Mouse (Mus musculus): ENCODE results near the gene Grin3b. TPM values are rescaled to one million over a fixed set of nuclear protein-coding genes. Genes with fewer than 3 reads are reported as not detected.

The Grin3b gene
- polyA plus RNA-seq, 1 experiment, result 0.30 TPM

DNA sequence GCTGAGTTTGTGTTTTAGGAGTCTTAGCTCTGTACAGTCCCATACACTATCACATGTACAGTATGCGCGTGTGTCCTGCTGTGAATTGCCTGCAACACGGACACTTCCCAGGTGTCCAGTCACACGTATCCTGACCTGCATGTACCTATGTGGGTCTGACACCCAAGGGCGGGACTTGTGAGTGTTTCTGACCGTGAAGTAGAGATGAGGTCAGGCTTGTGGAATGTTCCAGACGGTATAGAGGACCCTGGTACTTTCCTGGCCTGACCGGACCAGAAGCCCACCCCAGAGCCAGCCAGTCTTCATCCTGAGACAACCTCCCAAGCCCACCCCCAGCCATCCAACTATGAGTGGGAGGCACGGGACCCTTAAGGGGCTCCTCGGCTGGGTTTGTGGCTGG, 45.1 kb downstream of the Grin3b start:
- Histone ChIP-seq H3ac (ENCODE audit: control insufficient read depth, insufficient read length, low read depth) (no peak overlapping the region), H3K79me3 (ENCODE audit: low read depth) (no peaks in the 10 kb centered on the region), H3K4me3 (ENCODE audit: insufficient read depth, poor library complexity, severe bottlenecking) (no peak overlapping the region), H3K27me3 (ENCODE audit: control insufficient read depth, insufficient read depth, insufficient read length) (no peaks in the 10 kb centered on the region), H3K79me2 (ENCODE audit: control insufficient read depth, insufficient read depth) (no peaks in the 10 kb centered on the region), H3K36me3 (ENCODE audit: control insufficient read depth, insufficient read depth) (peaks cover 23% of the 10 kb centered on the region)
- TF ChIP-seq MYOD1 (IDR thresholded peaks at IDR 0.05; ENCODE audit: control insufficient read depth, insufficient read length, low read depth), result no peak

DNA sequence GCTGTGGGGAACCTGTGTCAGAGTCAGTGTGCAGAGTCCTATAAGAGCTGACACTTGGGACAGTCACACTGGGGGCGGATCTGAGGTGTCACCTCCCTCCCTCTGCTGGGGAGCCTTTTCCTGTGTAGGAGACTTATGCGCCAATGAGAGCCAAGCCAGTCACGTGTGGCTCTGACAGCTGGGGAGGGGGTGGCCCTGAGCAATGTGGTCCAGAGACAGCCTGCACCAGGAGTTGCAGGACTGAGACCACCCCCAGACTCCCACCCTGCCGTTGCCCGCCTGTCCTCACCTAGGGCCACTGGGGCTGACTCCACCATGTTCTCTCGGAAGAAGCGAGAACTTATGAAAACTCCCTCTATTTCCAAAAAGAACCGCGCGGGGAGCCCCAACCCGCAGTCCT, 46.0 kb downstream of the Grin3b start, which contains the start of gene Arhgap45:
Arhgap45 (plus strand) TSS at position 143 of the 400 bp plus-strand sequence.
- H3K36me3 ChIP-seq (ENCODE audit: control insufficient read depth, insufficient read depth), result peaks cover 19% of the 10 kb centered on the region
- H3K79me3 ChIP-seq (ENCODE audit: low read depth), result no peaks in the 10 kb centered on the region
- H3K79me2 ChIP-seq (ENCODE audit: control insufficient read depth, insufficient read depth), result no peaks in the 10 kb centered on the region
- H3K27me3 ChIP-seq (ENCODE audit: control insufficient read depth, insufficient read depth, insufficient read length), result no peaks in the 10 kb centered on the region
- TF ChIP-seq CTCF (IDR thresholded peaks at IDR 0.05; ENCODE audit: control insufficient read depth, insufficient read depth, insufficient read length) (no peak), USF1 (IDR thresholded peaks at IDR 0.05; ENCODE audit: low read depth) (no peak), MYOD1 (IDR thresholded peaks at IDR 0.05; ENCODE audit: control insufficient read depth, insufficient read length, low read depth) (no peak), CEBPB (IDR thresholded peaks at IDR 0.05; ENCODE audit: low read depth) (no peak), MYOG (IDR thresholded peaks at IDR 0.05; ENCODE audit: control insufficient read depth, extremely low read depth, insufficient read length) (no peak), MAX (IDR thresholded peaks at IDR 0.05) (no peak), FOSL1 (IDR thresholded peaks at IDR 0.05; ENCODE audit: insufficient read depth, low read length, poor library complexity, severe bottlenecking) (no peak)
- H3ac ChIP-seq (ENCODE audit: control insufficient read depth, insufficient read length, low read depth), result no peak within 1 kb of the TSS
- H3K4me3 ChIP-seq (ENCODE audit: insufficient read depth, poor library complexity, severe bottlenecking), result no peak within 1 kb of the TSS

DNA sequence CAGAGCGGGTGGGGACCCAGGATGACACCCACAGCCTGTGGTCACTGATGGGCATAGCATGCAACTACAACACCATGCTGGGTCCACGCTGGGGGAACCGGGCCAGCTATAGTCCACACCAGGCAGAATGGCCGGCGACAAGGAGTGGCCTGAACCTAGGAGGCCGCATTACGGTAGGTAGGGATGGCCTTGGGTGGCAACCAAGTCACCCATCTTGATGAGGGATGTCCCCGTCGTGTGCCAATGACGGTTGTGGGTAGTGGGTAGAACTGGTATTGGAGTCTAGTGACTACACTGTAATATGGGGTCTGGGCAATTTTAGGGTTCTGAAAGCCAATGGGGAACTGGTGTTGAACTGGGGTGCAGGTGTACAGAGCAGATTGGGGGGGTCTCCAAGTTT, 46.4 kb downstream of the Grin3b start:
- Histone ChIP-seq H3K36me3 (ENCODE audit: control insufficient read depth, insufficient read depth) (peaks cover 15% of the 10 kb centered on the region), H3K4me3 (ENCODE audit: insufficient read depth, poor library complexity, severe bottlenecking) (no peak overlapping the region), H3K79me3 (ENCODE audit: low read depth) (no peaks in the 10 kb centered on the region), H3K79me2 (ENCODE audit: control insufficient read depth, insufficient read depth) (no peaks in the 10 kb centered on the region), H3K27me3 (ENCODE audit: control insufficient read depth, insufficient read depth, insufficient read length) (no peaks in the 10 kb centered on the region), H3ac (ENCODE audit: control insufficient read depth, insufficient read length, low read depth) (no peak overlapping the region)
- TF ChIP-seq MAX (IDR thresholded peaks at IDR 0.05) (no peak), FOSL1 (IDR thresholded peaks at IDR 0.05; ENCODE audit: insufficient read depth, low read length, poor library complexity, severe bottlenecking) (no peak), CEBPB (IDR thresholded peaks at IDR 0.05; ENCODE audit: low read depth) (no peak), MYOG (IDR thresholded peaks at IDR 0.05; ENCODE audit: control insufficient read depth, extremely low read depth, insufficient read length) (no peak), USF1 (IDR thresholded peaks at IDR 0.05; ENCODE audit: low read depth) (no peak), CTCF (IDR thresholded peaks at IDR 0.05; ENCODE audit: control insufficient read depth, insufficient read depth, insufficient read length) (no peak), MYOD1 (IDR thresholded peaks at IDR 0.05; ENCODE audit: control insufficient read depth, insufficient read length, low read depth) (no peak)

- H3K79me2 ChIP-seq (ENCODE audit: control insufficient read depth, insufficient read depth), result no peaks in the 10 kb centered on the region
- no peaks in the 10 kb centered on the region for H3K27me3 ChIP-seq (ENCODE audit: control insufficient read depth, insufficient read depth, insufficient read length)
- H3K36me3 ChIP-seq (ENCODE audit: control insufficient read depth, insufficient read depth), result peaks cover 12% of the 10 kb centered on the region
- no peaks in the 10 kb centered on the region for H3K79me3 ChIP-seq (ENCODE audit: low read depth)
- no peak overlapping the region for H3K4me3 ChIP-seq (ENCODE audit: insufficient read depth, poor library complexity, severe bottlenecking)
- H3ac ChIP-seq (ENCODE audit: control insufficient read depth, insufficient read length, low read depth), result no peak overlapping the region
- TF ChIP-seq CTCF (IDR thresholded peaks at IDR 0.05; ENCODE audit: control insufficient read depth, insufficient read depth, insufficient read length) (no peak), MYOD1 (IDR thresholded peaks at IDR 0.05; ENCODE audit: control insufficient read depth, insufficient read length, low read depth) (no peak), MAX (IDR thresholded peaks at IDR 0.05) (no peak), MYOG (IDR thresholded peaks at IDR 0.05; ENCODE audit: control insufficient read depth, extremely low read depth, insufficient read length) (no peak), USF1 (IDR thresholded peaks at IDR 0.05; ENCODE audit: low read depth) (no peak), FOSL1 (IDR thresholded peaks at IDR 0.05; ENCODE audit: insufficient read depth, low read length, poor library complexity, severe bottlenecking) (no peak), CEBPB (IDR thresholded peaks at IDR 0.05; ENCODE audit: low read depth) (no peak)
Observed at GRCm38 (mm10) chr10:80017361-80017760, 46.8 kb downstream of the Grin3b start.

DNA sequence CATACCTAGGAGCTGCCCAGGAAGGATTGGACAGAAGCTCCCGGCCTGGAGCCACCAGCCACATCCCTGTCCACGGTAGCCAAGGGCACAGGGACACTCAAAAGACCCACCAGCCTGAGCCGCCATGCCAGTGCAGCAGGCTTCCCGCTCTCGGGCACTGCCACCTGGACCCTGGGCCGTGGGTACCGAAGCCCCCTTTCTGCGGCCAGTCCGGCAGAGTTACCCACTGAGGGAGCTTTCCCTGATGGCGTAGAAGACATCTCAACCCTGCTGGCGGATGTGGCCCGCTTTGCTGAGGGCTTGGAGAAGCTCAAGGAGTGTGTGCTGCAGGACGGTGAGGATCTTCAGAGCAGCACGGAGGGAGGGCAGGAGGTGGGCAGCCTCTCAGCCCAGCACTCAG, 47.3 kb downstream of the Grin3b start:
- Histone ChIP-seq H3K27me3 (ENCODE audit: control insufficient read depth, insufficient read depth, insufficient read length) (no peaks in the 10 kb centered on the region), H3K4me3 (ENCODE audit: insufficient read depth, poor library complexity, severe bottlenecking) (no peak overlapping the region)

GRCm38 (mm10) chr10:80018739-80019297, 48.3 kb downstream of the Grin3b start:
- Histone ChIP-seq H3K4me3 (ENCODE audit: insufficient read depth, poor library complexity, severe bottlenecking) (no peak overlapping the region), H3ac (ENCODE audit: control insufficient read depth, insufficient read length, low read depth) (peak overlapping the region; percentile 8), H3K36me3 (ENCODE audit: control insufficient read depth, insufficient read depth) (peaks cover 5% of the 10 kb centered on the region), H3K79me3 (ENCODE audit: low read depth) (no peaks in the 10 kb centered on the region), H3K27me3 (ENCODE audit: control insufficient read depth, insufficient read depth, insufficient read length) (no peaks in the 10 kb centered on the region), H3K79me2 (ENCODE audit: control insufficient read depth, insufficient read depth) (no peaks in the 10 kb centered on the region)
- TF ChIP-seq CTCF (IDR thresholded peaks at IDR 0.05; ENCODE audit: control insufficient read depth, insufficient read depth, insufficient read length) (no peak), FOSL1 (IDR thresholded peaks at IDR 0.05; ENCODE audit: insufficient read depth, low read length, poor library complexity, severe bottlenecking) (no peak), USF1 (IDR thresholded peaks at IDR 0.05; ENCODE audit: low read depth) (no peak), CEBPB (IDR thresholded peaks at IDR 0.05; ENCODE audit: low read depth) (no peak), MAX (IDR thresholded peaks at IDR 0.05) (no peak), MYOG (IDR thresholded peaks at IDR 0.05; ENCODE audit: control insufficient read depth, extremely low read depth, insufficient read length) (no peak), MYOD1 (IDR thresholded peaks at IDR 0.05; ENCODE audit: control insufficient read depth, insufficient read length, low read depth) (no peak)

More for the DNA sequence above, 47.3 kb downstream of the Grin3b start:
- no peaks in the 10 kb centered on the region for H3K79me3 ChIP-seq (ENCODE audit: low read depth)
- no peaks in the 10 kb centered on the region for H3K79me2 ChIP-seq (ENCODE audit: control insufficient read depth, insufficient read depth)
- H3K36me3 ChIP-seq (ENCODE audit: control insufficient read depth, insufficient read depth), result peaks cover 11% of the 10 kb centered on the region
- no peak overlapping the region for H3ac ChIP-seq (ENCODE audit: control insufficient read depth, insufficient read length, low read depth)
- TF ChIP-seq USF1 (IDR thresholded peaks at IDR 0.05; ENCODE audit: low read depth), result no peak
- TF ChIP-seq MAX (IDR thresholded peaks at IDR 0.05), result no peak
- no peak for TF ChIP-seq CEBPB (IDR thresholded peaks at IDR 0.05; ENCODE audit: low read depth)
- no peak for TF ChIP-seq FOSL1 (IDR thresholded peaks at IDR 0.05; ENCODE audit: insufficient read depth, low read length, poor library complexity, severe bottlenecking)
